Mouse (Mus musculus): ENCODE measurements around the gene Mgat5.

DNA sequence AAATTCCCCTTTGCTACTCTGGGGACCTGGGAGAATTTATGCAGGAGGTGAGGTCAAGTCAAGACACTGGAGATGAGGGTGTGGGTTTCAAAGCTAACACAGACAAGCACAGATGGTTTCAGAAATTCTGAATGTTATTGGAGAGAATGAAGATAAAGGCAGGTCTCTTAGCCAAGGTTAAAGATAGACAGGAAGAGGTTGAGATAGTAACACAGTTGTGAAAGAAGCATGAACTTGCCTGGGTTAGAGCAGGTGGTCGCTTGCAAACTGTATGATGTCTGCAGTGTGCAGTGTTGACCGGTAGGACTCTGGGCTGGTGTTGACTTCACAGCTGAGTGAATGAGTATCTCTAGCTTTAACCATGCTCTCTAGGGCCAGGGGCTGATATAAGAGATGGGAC, 97.8 kb downstream of the Mgat5 start:
- no peak for TF ChIP-seq POLR2A (IDR thresholded peaks at IDR 0.05; ENCODE audit: control insufficient read depth, extremely low read depth, insufficient read depth, low read length, poor library complexity)
- no peak for TF ChIP-seq CTCF (IDR thresholded peaks at IDR 0.05; ENCODE audit: borderline replicate concordance, control insufficient read depth, extremely low read depth, insufficient read depth, low read length, poor library complexity)

Data from thymus, adult 2 months (tissue).